Mouse (Mus musculus) gastrocnemius, postnatal 36 days (tissue): ENCODE results near the gene Gm6793. TPM values are rescaled to one million over a fixed set of nuclear protein-coding genes. Genes with fewer than 3 reads are reported as not detected.
A peak's percentile ranks its signal among the peaks of the same experiment; 100 is the strongest.

Experiments
- DNase-seq, 2 experiments: peaks; one replicate each; pipeline ENCODE4 v3.0.0; 2022
- intact Hi-C: fragments of 180-260 bp; cut with DNase I; formaldehyde crosslinking; loops from one replicate; pipeline ENCODE4 v1.15.1; 2025
- long read RNA-seq, 2 experiments: library from polyadenylated mRNA; stranded (forward); transcript quantifications; one replicate each; pipeline ENCODE4 v2.0.0; 2021
- total RNA-seq, 2 experiments: library from RNA; stranded (reverse); gene quantifications; 2 replicates each; pipeline ENCODE4 v1.2.3; 2021

The Gm6793 gene
- not detected for total RNA-seq
- long read RNA-seq, experiment 1: 0 reads
- long read RNA-seq, experiment 2: 0 reads

GRCm38 (mm10) chr8:112014936-112015335, at the start of gene Gm6793:
Gm6793 (minus strand) TSS chr8:112015036.
- intact Hi-C loops: no loop called here

GRCm38 (mm10) chr8:112061372-112061771, 46.5 kb upstream of the Gm6793 start:
- no peak for DNase-seq
- intact Hi-C loops: loop anchor here (5.0 kb wide), 2 partner anchors 911 to 1571 kb away; no protein-coding TSS in a partner anchor

More at GRCm38 (mm10) chr8:112014936-112015335, at the start of gene Gm6793:
- no peak for DNase-seq

- no peak for DNase-seq
- intact Hi-C loops: no loop called here
Measured at GRCm38 (mm10) chr8:112054456-112054855, 39.6 kb upstream of the Gm6793 start.

GRCm38 (mm10) chr8:112051537-112051936, 36.7 kb upstream of the Gm6793 start:
- no peak for DNase-seq
- intact Hi-C loops: no loop called here

- DNase-seq: no peak
- intact Hi-C loops: no loop called here
Measured at GRCm38 (mm10) chr8:112049984-112050383, 35.1 kb upstream of the Gm6793 start.

- no peak for DNase-seq
- intact Hi-C loops: no loop called here
Measured at GRCm38 (mm10) chr8:112048293-112048692, 33.5 kb upstream of the Gm6793 start.

- intact Hi-C loops: no loop called here
- DNase-seq: peak; percentile 51 to 60
Measured at GRCm38 (mm10) chr8:112045896-112046295, 31.1 kb upstream of the Gm6793 start.

- intact Hi-C loops: no loop called here
Measured at GRCm38 (mm10) chr8:112045182-112045581, 30.3 kb upstream of the Gm6793 start.

GRCm38 (mm10) chr8:112037521-112037920, 22.7 kb upstream of the Gm6793 start:
- no peak for DNase-seq
- intact Hi-C loops: no loop called here

More at GRCm38 (mm10) chr8:112045182-112045581, 30.3 kb upstream of the Gm6793 start:
- no peak for DNase-seq

GRCm38 (mm10) chr8:112034603-112035002, 19.8 kb upstream of the Gm6793 start:
- DNase-seq: no peak
- intact Hi-C loops: no loop called here

GRCm38 (mm10) chr8:112033071-112033470, 18.2 kb upstream of the Gm6793 start:
- no peak for DNase-seq
- intact Hi-C loops: no loop called here

GRCm38 (mm10) chr8:112030663-112031062, 15.8 kb upstream of the Gm6793 start:
- intact Hi-C loops: no loop called here
- no peak for DNase-seq

GRCm38 (mm10) chr8:112029455-112029854, 14.6 kb upstream of the Gm6793 start:
- intact Hi-C loops: no loop called here
- no peak for DNase-seq

- peak in 1 of 2 experiments; percentile 18 for DNase-seq
- intact Hi-C loops: no loop called here
Measured at GRCm38 (mm10) chr8:112011816-112012242, 3.0 kb downstream of the Gm6793 start.

GRCm38 (mm10) chr8:112010997-112011815, 3.6 kb downstream of the Gm6793 start, which contains the start of the genes Kars and Terf2ip:
Kars (minus strand) TSS chr8:112011323.
Terf2ip (plus strand) TSS chr8:112011398.
- intact Hi-C loops: no loop called here
- DNase-seq: peak; percentile 90

GRCm38 (mm10) chr8:112009558-112009957, 5.3 kb downstream of the Gm6793 start:
- intact Hi-C loops: no loop called here

GRCm38 (mm10) chr8:112007669-112008068, 7.2 kb downstream of the Gm6793 start:
- no peak for DNase-seq
- intact Hi-C loops: no loop called here

More at GRCm38 (mm10) chr8:112009558-112009957, 5.3 kb downstream of the Gm6793 start:
- no peak for DNase-seq

GRCm38 (mm10) chr8:112005601-112006000, 9.2 kb downstream of the Gm6793 start:
- intact Hi-C loops: no loop called here
- no peak for DNase-seq

- intact Hi-C loops: no loop called here
- DNase-seq: no peak
Measured at GRCm38 (mm10) chr8:112004754-112005153, 10.1 kb downstream of the Gm6793 start.

- intact Hi-C loops: no loop called here
- no peak for DNase-seq
Measured at GRCm38 (mm10) chr8:111992703-111993039, 22.2 kb downstream of the Gm6793 start.

- peak; percentile 65 to 77 for DNase-seq
- intact Hi-C loops: no loop called here
Measured at GRCm38 (mm10) chr8:111992013-111992702, 22.7 kb downstream of the Gm6793 start, which contains the start of gene Adat1. Adat1 (minus strand) TSS chr8:111992302.
